8 mouse cellular contexts compared by ENCODE assay signal in the genomic region with DNA sequence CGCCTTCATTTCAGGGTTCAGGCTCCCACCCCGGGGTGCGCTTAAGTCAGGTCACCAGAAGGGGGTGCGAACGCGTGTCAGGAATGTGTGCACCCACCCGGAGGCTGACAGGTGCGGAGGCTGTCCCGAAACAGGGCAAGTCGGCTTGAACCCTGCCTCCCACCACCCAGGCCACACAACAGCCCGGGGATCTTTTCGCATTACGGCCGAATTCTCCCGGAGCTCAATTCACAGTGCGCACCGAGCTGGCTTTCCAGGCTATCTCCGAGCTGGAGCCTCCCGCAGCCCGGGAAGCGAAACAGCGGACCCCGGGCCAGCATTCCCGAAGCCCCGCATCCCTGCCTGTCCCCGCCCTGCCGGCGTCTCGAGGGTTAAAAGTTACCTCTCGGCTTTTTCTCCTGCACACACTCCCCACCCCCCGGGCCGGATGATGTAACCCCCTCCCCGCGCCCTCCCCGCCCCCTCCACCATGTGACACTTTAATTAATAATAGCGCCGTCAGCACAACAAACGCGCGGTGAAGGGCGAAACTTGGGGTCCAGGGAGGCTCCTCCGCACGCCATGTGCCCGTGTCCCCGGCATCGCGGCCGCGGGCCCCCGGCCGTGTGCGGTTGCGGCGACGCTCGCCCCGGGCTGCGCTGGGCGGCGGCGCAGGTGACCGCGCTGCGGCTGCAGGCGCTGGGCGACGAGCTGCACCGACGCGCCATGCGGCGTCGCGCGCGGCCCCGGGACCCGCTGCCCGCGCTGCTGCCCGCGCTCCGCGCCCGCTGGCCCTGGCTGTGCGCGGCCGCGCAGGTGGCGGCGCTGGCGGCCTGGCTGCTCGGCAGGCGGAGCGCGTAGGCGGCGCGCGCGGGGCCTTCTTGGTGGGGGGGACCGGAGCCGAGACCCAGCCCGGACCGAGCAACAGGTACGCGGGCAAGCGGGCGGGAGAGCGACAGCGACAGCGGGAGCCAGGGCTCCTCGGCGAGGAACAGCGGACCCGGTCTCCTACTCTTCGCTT. TPM values are rescaled to one million over a fixed set of nuclear protein-coding genes. Genes with fewer than 3 reads are reported as not detected.
DNase-seq lines count a peak whose midpoint lies in the region; ATAC-seq and TF ChIP-seq lines count a peak whose summit lies in the region.

No protein-coding gene starts in this region.

- ATAC-seq in lung, embryonic 16.5 days (ENCODE audit: low read depth): 0 out of 2 replicates have a peak, but pooled peaks have one; percentile 18
- ATAC-seq in forebrain, postnatal 0 days: peak; percentile 56
- ATAC-seq in limb, embryonic 11.5 days (ENCODE audit: insufficient number of reproducible peaks, low FRiP score, low TSS enrichment, low read depth): no peak
- ATAC-seq in neural tube, embryonic 14.5 days (ENCODE audit: low read depth): peak; percentile 47
- ATAC-seq in activated CD4-positive, CD25-positive, alpha-beta regulatory T cell, adult 4 months: no peak

- no peaks in the 10 kb centered on the region for H3K9me3 ChIP-seq in lung, embryonic 16.5 days (ENCODE audit: control insufficient read depth, low read length)
- no peaks in the 10 kb centered on the region for H3K9me3 ChIP-seq in forebrain, postnatal 0 days (ENCODE audit: low read length)
- H3K9me3 ChIP-seq in limb, embryonic 11.5 days (ENCODE audit: control insufficient read depth, low read length): no peaks in the 10 kb centered on the region; the same call in 1 of the 2 replicates
- no peaks in the 10 kb centered on the region for H3K9me3 ChIP-seq in neural tube, embryonic 14.5 days (ENCODE audit: control insufficient read depth, low read length)

- peak overlapping the region; percentile 51 for H3K9ac ChIP-seq in lung, embryonic 16.5 days (ENCODE audit: low read length)
- peak overlapping the region; percentile 65 for H3K9ac ChIP-seq in forebrain, postnatal 0 days
- peak overlapping the region; percentile 37 for H3K9ac ChIP-seq in limb, embryonic 11.5 days (ENCODE audit: low read length)
- peak overlapping the region; percentile 72 for H3K9ac ChIP-seq in neural tube, embryonic 14.5 days (replicated peaks; ENCODE audit: low read depth, low read length)

- H3K4me3 ChIP-seq in lung, embryonic 16.5 days (ENCODE audit: low read length): peak overlapping the region; percentile 55
- peak overlapping the region; percentile 61 for H3K4me3 ChIP-seq in forebrain, postnatal 0 days (ENCODE audit: low read depth, low read length)
- H3K4me3 ChIP-seq in limb, embryonic 11.5 days (ENCODE audit: low read depth, low read length): peak overlapping the region; percentile 42
- peak overlapping the region; percentile 50 for H3K4me3 ChIP-seq in neural tube, embryonic 14.5 days (ENCODE audit: low read depth, low read length)

- peak overlapping the region; percentile 97 for H3K4me2 ChIP-seq in lung, embryonic 16.5 days (ENCODE audit: low read depth, low read length)
- H3K4me2 ChIP-seq in forebrain, postnatal 0 days (ENCODE audit: low read depth): peak overlapping the region; percentile 98
- H3K4me2 ChIP-seq in limb, embryonic 11.5 days (ENCODE audit: low read depth, severe bottlenecking): peak overlapping the region; percentile 95
- H3K4me2 ChIP-seq in neural tube, embryonic 14.5 days (ENCODE audit: low read depth, low read length): peak overlapping the region; percentile 95

- peaks cover 20% of the 10 kb centered on the region for H3K4me1 ChIP-seq in lung, embryonic 16.5 days (replicated peaks; ENCODE audit: control insufficient read depth, insufficient read depth, low read length)
- peaks cover 9% of the 10 kb centered on the region; the same call in 1 of the 2 replicates for H3K4me1 ChIP-seq in forebrain, postnatal 0 days (ENCODE audit: insufficient read depth)
- H3K4me1 ChIP-seq in limb, embryonic 11.5 days (ENCODE audit: control insufficient read depth, insufficient read depth, low read length): 0 out of 2 replicates have a peak, but pooled peaks cover 6% of the 10 kb centered on the region
- peaks cover 2% of the 10 kb centered on the region; the same call in 1 of the 2 replicates for H3K4me1 ChIP-seq in neural tube, embryonic 14.5 days (ENCODE audit: control insufficient read depth, insufficient read depth, low read length)

- no peaks in the 10 kb centered on the region for H3K36me3 ChIP-seq in lung, embryonic 16.5 days (ENCODE audit: control insufficient read depth, insufficient read depth, low read length)
- no peaks in the 10 kb centered on the region for H3K36me3 ChIP-seq in forebrain, postnatal 0 days (ENCODE audit: insufficient read depth)
- H3K36me3 ChIP-seq in limb, embryonic 11.5 days (ENCODE audit: control insufficient read depth, insufficient read depth, low read length): no peaks in the 10 kb centered on the region
- H3K36me3 ChIP-seq in neural tube, embryonic 14.5 days (ENCODE audit: control insufficient read depth, insufficient read depth, low read length): no peaks in the 10 kb centered on the region

- no peak for DNase-seq in lung, postnatal 14 days
- DNase-seq in cerebellum, adult 9-11 months: peak; percentile 59
- DNase-seq in forebrain, postnatal 0 days: peak; percentile 50
- DNase-seq in limb, embryonic 11.5 days (ENCODE audit: low spot score): peak; percentile 52
- DNase-seq in gastrocnemius, postnatal 14 days: no peak

- H3K27ac ChIP-seq in lung, embryonic 16.5 days (ENCODE audit: low read length): no peak overlapping the region
- no peak overlapping the region; the same call in 1 of the 2 replicates for H3K27ac ChIP-seq in forebrain, postnatal 0 days (ENCODE audit: low read depth, low read length)
- no peak overlapping the region for H3K27ac ChIP-seq in limb, embryonic 11.5 days (replicated peaks; ENCODE audit: low read depth, low read length)
- no peak overlapping the region for H3K27ac ChIP-seq in neural tube, embryonic 14.5 days (ENCODE audit: low read depth, low read length)

- H3K27me3 ChIP-seq in lung, embryonic 16.5 days (ENCODE audit: control insufficient read depth, insufficient read depth, low read depth, low read length): peaks cover 71% of the 10 kb centered on the region
- H3K27me3 ChIP-seq in forebrain, postnatal 0 days (ENCODE audit: insufficient read depth, low read length): peaks cover 37% of the 10 kb centered on the region
- H3K27me3 ChIP-seq in limb, embryonic 11.5 days (ENCODE audit: control insufficient read depth, insufficient read depth, low read length): peaks cover 76% of the 10 kb centered on the region
- peaks cover 29% of the 10 kb centered on the region for H3K27me3 ChIP-seq in neural tube, embryonic 14.5 days (ENCODE audit: control insufficient read depth, insufficient read depth, low read length)

- TF ChIP-seq CTCF in forebrain, postnatal 0 days (IDR thresholded peaks at IDR 0.05; ENCODE audit: low read depth): peak; percentile 49

- intact Hi-C loops in gastrocnemius, postnatal 14 days (cut with DNase I; ENCODE audit: low total_unique reads): loop anchor here (10.0 kb wide), 1 partner anchor 55 kb away; no protein-coding TSS in a partner anchor

- under 1% methylated on average over 76 of the region's 117 CpGs for WGBS in lung, embryonic 16.5 days
- WGBS in forebrain, postnatal 0 days: 1% methylated on average over 77 of the region's 117 CpGs
- WGBS in limb, embryonic 11.5 days: under 1% methylated on average over 106 of the region's 117 CpGs
- WGBS in neural tube, embryonic 14.5 days: under 1% methylated on average over 74 of the region's 117 CpGs

RNA-seq across cellular contexts. Expression of a gene that starts 5.1 kb away (rescaled TPM):
- 0.08 and 0.10 TPM in 2 replicates for polyA plus RNA-seq in lung, embryonic 16.5 days (2015; fragmentation: Nextera tagmentation; extraction: Ambion mirVana)
- total RNA-seq in forebrain, postnatal 0 days (2014; rRNA removed): 17.3 and 26.3 TPM in 2 replicates
- polyA plus RNA-seq in forebrain, postnatal 0 days (2015; fragmentation: Nextera tagmentation; extraction: Ambion mirVana): 4.7 and 8.4 TPM in 2 replicates
- polyA plus RNA-seq in limb, embryonic 11.5 days (2014; fragmentation: Nextera tagmentation; extraction: Ambion mirVana): 0.06 TPM in 1 of 2 replicates, not detected in the other
- 3.5 and 3.9 TPM in 2 replicates for polyA plus RNA-seq in neural tube, embryonic 14.5 days (2014; fragmentation: Nextera tagmentation; extraction: Ambion mirVana)
- under 1 TPM; 0.09 to 0.25 TPM for total RNA-seq in gastrocnemius, postnatal 14 days (2021)
- under 1 TPM in 1 of 2 experiments, not detected in 1; 0.08 TPM for polyA plus RNA-seq in activated CD4-positive, CD25-positive, alpha-beta regulatory T cell, adult 4 months (2017; shearing (Covaris generic))

RNA-seq across cellular contexts. Expression of a gene that starts 14.3 kb away (rescaled TPM):
- 26.0 and 26.7 TPM in 2 replicates for polyA plus RNA-seq in lung, embryonic 16.5 days (2015; fragmentation: Nextera tagmentation; extraction: Ambion mirVana)
- 42.8 and 51.0 TPM in 2 replicates for total RNA-seq in forebrain, postnatal 0 days (2014; rRNA removed)
- polyA plus RNA-seq in forebrain, postnatal 0 days (2015; fragmentation: Nextera tagmentation; extraction: Ambion mirVana): 15.2 and 16.4 TPM in 2 replicates
- 23.9 and 26.3 TPM in 2 replicates for polyA plus RNA-seq in limb, embryonic 11.5 days (2014; fragmentation: Nextera tagmentation; extraction: Ambion mirVana)
- 16.5 and 20.4 TPM in 2 replicates for polyA plus RNA-seq in neural tube, embryonic 14.5 days (2014; fragmentation: Nextera tagmentation; extraction: Ambion mirVana)
- 10 to 100 TPM; 24.0 to 27.1 TPM for total RNA-seq in gastrocnemius, postnatal 14 days (2021)
- polyA plus RNA-seq in activated CD4-positive, CD25-positive, alpha-beta regulatory T cell, adult 4 months (2017; shearing (Covaris generic)): 1 to 10 TPM; 3.1 to 3.6 TPM

Comparison
In these comparisons a context has a peak if more than half of its experiments do, and no peak if none do; other contexts are left out.
1. ATAC-seq: peak in lung, embryonic 16.5 days (single experiment), forebrain, postnatal 0 days (single experiment) and neural tube, embryonic 14.5 days (single experiment); none in limb, embryonic 11.5 days (single experiment) and activated CD4-positive, CD25-positive, alpha-beta regulatory T cell, adult 4 months (single experiment).
2. DNase-seq: peak in cerebellum, adult 9-11 months (single experiment), forebrain, postnatal 0 days (single experiment) and limb, embryonic 11.5 days (single experiment); none in lung, postnatal 14 days (single experiment) and gastrocnemius, postnatal 14 days (single experiment).
3. Peak in every context shown above with its lines, with median percentiles within 50 percentile points of each other: H3K4me2 ChIP-seq, H3K4me3 ChIP-seq and H3K9ac ChIP-seq.